Mouse (Mus musculus): ENCODE results near the gene Setd2. TPM values are rescaled to one million over a fixed set of nuclear protein-coding genes. Genes with fewer than 3 reads are reported as not detected.
A peak's percentile ranks its signal among the peaks of the same experiment; 100 is the strongest.

The Setd2 gene
- polyA plus RNA-seq, 1 experiment, result 42.6 TPM

DNA sequence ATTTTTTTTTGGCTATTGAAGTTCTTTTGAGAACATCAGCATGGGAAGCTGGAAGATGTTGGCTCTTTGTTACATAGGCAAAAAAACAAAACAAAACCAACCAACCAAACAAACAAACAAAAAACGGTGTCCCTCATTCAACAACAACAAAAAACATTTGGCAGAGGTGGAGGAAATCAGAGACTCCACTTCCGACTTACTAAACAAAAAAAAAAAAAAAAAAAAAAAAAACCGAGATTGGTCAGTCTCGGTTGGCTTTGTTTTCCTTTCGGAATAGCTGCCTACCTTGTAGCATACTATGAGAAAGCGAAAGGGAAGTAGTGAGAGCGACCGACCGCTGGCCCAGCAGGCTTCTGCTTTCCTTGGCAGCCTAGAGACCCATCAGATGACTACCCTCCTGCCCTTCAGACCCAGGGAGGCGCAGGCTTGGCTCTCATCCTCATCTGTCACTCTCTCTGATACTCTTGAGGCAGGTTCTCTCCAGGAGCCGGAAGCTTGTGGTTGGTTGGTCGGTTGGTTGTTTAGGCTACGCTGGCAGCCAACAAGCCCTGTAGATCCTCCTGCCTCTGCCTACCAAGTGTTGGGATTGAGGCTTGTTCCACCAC is 125.2 kb downstream of the Setd2 start:
- H3K4me1 ChIP-seq (ENCODE audit: control insufficient read depth, insufficient read depth, low read length), result peaks cover 13% of the 10 kb centered on the region

DNA sequence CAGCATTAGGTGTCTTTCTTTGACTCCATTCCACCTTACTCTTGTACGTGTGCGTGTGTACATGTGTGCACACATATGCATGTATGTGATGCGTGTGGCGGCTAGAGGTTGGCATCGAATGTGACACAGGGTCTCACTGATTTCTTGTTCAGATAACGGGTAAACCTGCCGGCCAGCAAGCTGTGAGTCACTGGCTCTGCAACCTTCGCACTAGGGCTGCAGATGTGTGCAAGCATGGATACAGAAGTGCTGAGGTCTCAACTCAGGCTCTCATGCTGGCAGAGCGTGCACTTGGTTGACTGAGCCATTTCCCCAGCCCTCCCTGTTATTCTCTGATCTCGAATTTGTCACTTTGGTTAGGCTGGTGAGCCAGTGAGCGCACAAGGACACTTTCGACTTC is 127.1 kb downstream of the Setd2 start:
- DNase-seq, result no peak
- peaks cover 11% of the 10 kb centered on the region for H3K4me1 ChIP-seq (ENCODE audit: control insufficient read depth, insufficient read depth, low read length)
- 92% methylated on average over 12 of the region's 12 CpGs for WGBS
- TF ChIP-seq CTCF (IDR thresholded peaks at IDR 0.05; ENCODE audit: insufficient read depth, low read length), result no peak
- no peak for TF ChIP-seq POLR2A (IDR thresholded peaks at IDR 0.05; ENCODE audit: borderline replicate concordance, extremely low read depth, low read depth, low read length)
- H3K4me3 ChIP-seq (replicated peaks; ENCODE audit: extremely low read depth, low read depth, low read length), result no peak overlapping the region

More for the DNA sequence above, 125.2 kb downstream of the Setd2 start:
- TF ChIP-seq CTCF (IDR thresholded peaks at IDR 0.05; ENCODE audit: insufficient read depth, low read length) (no peak), POLR2A (IDR thresholded peaks at IDR 0.05; ENCODE audit: borderline replicate concordance, extremely low read depth, low read depth, low read length) (0 out of 2 replicates have a peak, but pooled peaks have one; percentile 16)
- H3K4me3 ChIP-seq (replicated peaks; ENCODE audit: extremely low read depth, low read depth, low read length), result peak overlapping the region; percentile 70
- no peak for DNase-seq
- WGBS, result 28% methylated on average over 13 of the region's 13 CpGs

DNA sequence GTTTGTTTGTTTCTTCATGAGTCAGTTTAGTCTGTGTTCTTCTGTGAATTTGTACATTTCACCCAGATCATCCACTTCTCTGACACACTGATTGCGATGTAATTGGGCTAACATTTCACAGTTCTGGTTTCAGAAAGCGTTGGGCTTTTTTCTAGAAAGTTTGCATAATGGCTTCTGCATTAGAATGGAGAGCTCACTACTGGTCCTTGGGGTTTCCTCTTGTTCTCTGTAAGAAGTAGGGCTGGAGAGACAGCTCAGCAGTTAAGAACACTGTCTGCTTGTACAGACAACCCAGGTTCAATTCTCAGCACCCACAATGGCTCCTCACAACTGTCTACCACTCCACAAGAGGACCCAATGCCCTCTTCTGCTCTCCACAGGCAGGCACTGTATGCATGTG is 127.8 kb downstream of the Setd2 start:
- TF ChIP-seq POLR2A (IDR thresholded peaks at IDR 0.05; ENCODE audit: borderline replicate concordance, extremely low read depth, low read depth, low read length), result no peak
- TF ChIP-seq CTCF (IDR thresholded peaks at IDR 0.05; ENCODE audit: insufficient read depth, low read length), result no peak
- 84% methylated on average over 2 of the region's 2 CpGs for whole genome bisulfite sequencing

DNA sequence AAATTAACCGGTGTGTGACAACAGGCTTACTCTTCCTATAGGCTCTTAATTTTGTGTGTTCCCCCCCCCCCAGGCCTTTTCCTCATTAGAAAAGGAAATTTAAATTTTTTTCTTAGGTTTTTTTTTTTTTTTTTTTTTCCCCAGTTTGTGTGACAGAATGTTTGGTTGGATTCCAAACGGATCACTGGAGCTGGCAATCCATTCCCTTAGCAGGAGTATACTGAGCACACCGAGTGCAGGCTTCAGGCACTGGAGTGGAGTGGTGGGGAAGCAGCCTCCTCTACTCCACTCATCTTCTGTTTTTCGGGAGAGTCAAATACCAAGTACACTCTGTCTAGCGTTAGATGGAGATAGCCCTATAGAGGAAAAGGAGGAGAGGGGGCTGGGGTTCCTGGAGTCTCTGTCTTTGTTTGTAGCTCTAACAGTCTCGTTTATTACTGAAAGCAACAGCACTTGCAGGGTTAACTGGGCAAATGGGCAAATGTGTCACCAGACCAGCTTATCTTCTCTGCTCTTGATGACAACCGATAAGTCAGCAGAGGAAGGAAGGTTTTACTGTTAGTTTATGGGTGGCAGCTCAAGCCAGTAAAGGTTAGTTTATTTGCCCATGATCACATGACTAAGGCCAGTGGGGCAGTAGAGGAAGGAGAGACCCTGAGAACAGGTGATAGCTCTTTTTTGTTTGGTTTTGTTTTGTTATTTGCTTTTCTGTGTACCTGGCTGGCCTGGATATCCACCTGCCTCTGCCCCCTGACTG is 128.6 kb downstream of the Setd2 start:
- Histone ChIP-seq H3K4me3 (replicated peaks; ENCODE audit: extremely low read depth, low read depth, low read length) (no peak overlapping the region), H3K4me1 (ENCODE audit: control insufficient read depth, insufficient read depth, low read length) (peaks cover 7% of the 10 kb centered on the region)
- no peak for DNase-seq
- no peak for TF ChIP-seq CTCF (IDR thresholded peaks at IDR 0.05; ENCODE audit: insufficient read depth, low read length)
- TF ChIP-seq POLR2A (IDR thresholded peaks at IDR 0.05; ENCODE audit: borderline replicate concordance, extremely low read depth, low read depth, low read length), result no peak
- WGBS, result 50% methylated on average over 7 of the region's 7 CpGs

More for the DNA sequence above, 127.8 kb downstream of the Setd2 start:
- Histone ChIP-seq H3K4me1 (ENCODE audit: control insufficient read depth, insufficient read depth, low read length) (peaks cover 11% of the 10 kb centered on the region), H3K4me3 (replicated peaks; ENCODE audit: extremely low read depth, low read depth, low read length) (no peak overlapping the region)
- DNase-seq, result no peak

DNA sequence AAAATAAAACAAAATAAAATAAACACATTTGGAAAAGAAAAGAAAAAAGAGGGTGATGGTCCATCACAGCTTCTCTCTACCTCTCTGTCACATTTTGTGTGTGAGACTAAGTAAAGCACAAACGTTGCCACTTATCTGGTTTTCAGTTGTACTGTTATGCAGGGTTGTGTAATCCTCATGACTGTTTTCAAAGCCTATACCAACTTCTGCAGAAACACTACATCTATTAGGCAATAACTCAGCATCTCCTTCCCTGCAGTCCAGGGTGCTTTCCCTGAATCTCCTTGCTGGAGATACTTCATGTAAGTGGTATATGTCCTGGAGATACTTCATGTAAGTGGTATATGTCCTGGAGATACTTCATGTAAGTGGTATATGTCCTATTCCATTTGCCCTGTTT is 130.4 kb downstream of the Setd2 start:
- TF ChIP-seq POLR2A (IDR thresholded peaks at IDR 0.05; ENCODE audit: borderline replicate concordance, extremely low read depth, low read depth, low read length) (no peak), CTCF (IDR thresholded peaks at IDR 0.05; ENCODE audit: insufficient read depth, low read length) (no peak)
- H3K4me1 ChIP-seq (ENCODE audit: control insufficient read depth, insufficient read depth, low read length), result peaks cover 13% of the 10 kb centered on the region
- WGBS, result 63% methylated on average over 1 of the region's 1 CpGs
- DNase-seq, result no peak
- H3K4me3 ChIP-seq (replicated peaks; ENCODE audit: extremely low read depth, low read depth, low read length), result no peak overlapping the region

DNA sequence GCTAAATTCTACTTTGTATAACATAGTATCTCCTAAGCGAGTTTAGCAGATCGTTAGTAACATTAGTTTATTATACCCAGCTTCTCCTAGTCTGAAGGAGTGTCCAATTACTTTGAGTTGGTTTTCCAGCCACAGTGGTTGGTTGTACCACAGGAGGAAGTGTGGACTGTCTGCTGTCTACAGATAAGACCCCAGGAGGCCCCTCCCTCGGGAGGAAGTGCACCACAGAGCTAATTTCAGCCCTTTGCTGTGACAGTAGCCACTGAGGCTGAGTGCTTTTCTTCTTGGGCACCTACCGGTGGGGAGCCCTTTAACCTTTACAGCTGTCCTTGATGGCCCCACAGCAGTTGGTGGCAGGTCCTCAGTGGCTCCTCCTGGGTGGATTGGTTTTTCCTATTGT is 133.5 kb downstream of the Setd2 start:
- no peak for TF ChIP-seq POLR2A (IDR thresholded peaks at IDR 0.05; ENCODE audit: borderline replicate concordance, extremely low read depth, low read depth, low read length)
- TF ChIP-seq CTCF (IDR thresholded peaks at IDR 0.05; ENCODE audit: insufficient read depth, low read length), result no peak
- 21% methylated on average over 4 of the region's 4 CpGs for WGBS
- Histone ChIP-seq H3K4me3 (replicated peaks; ENCODE audit: extremely low read depth, low read depth, low read length) (no peak overlapping the region), H3K4me1 (ENCODE audit: control insufficient read depth, insufficient read depth, low read length) (peaks cover 13% of the 10 kb centered on the region)
- no peak for DNase-seq

DNA sequence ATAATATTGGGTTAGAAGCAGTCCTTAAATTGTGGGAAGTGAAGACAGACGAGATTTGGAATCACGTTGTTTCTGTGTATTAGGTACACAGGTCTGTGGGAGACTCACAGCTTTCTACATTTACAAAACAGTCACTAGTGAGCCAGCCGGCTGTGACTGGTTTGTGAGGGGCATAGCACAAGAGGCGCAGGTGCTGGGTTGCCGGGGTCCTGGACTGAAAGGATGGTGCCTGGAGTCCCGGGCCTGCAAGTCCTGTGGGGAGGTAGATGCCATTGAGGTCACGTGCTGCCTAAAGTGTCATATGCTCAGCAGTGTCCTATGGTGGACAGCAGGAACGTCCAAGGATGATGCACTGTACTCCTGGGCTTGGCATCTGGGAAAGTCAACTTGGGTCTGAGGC is 134.0 kb downstream of the Setd2 start:
- Histone ChIP-seq H3K4me3 (replicated peaks; ENCODE audit: extremely low read depth, low read depth, low read length) (no peak overlapping the region), H3K4me1 (ENCODE audit: control insufficient read depth, insufficient read depth, low read length) (peaks cover 11% of the 10 kb centered on the region)
- WGBS, result 39% methylated on average over 8 of the region's 8 CpGs
- DNase-seq, result no peak
- TF ChIP-seq POLR2A (IDR thresholded peaks at IDR 0.05; ENCODE audit: borderline replicate concordance, extremely low read depth, low read depth, low read length) (no peak), CTCF (IDR thresholded peaks at IDR 0.05; ENCODE audit: insufficient read depth, low read length) (no peak)

DNA sequence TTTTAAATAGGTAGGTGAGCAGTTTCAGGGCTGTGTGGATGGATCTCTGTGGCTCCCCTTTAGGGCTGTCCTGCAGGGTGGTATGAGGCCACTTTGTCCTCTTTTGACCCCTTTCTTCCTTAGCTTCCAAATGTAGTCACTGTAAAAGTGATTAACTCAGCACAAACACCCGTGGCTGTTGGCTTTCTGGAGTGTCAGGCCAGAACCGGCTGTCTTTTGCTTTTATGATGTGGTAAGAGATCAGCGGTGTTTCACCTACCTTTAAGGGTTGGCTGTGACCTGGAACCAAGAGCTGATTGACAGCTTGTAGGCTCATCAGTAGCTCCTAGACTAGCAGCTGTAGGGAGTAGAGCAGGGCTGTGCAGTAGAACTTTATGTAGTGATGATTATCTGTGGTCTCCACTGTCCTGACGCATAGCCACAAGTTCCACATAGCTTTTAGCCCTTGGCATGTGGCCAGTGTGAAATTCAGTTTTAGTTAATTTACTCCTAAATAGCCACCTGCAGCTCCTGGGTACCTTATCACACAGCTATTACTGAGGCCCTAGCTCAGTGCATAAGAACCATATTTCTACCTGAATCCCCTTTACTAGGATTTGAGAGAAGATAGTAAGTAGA is 134.9 kb downstream of the Setd2 start:
- no peak for TF ChIP-seq CTCF (IDR thresholded peaks at IDR 0.05; ENCODE audit: insufficient read depth, low read length)
- TF ChIP-seq POLR2A (IDR thresholded peaks at IDR 0.05; ENCODE audit: borderline replicate concordance, extremely low read depth, low read depth, low read length), result no peak
- Histone ChIP-seq H3K4me1 (ENCODE audit: control insufficient read depth, insufficient read depth, low read length) (peaks cover 11% of the 10 kb centered on the region), H3K4me3 (replicated peaks; ENCODE audit: extremely low read depth, low read depth, low read length) (no peak overlapping the region)
- no peak for DNase-seq
- WGBS, result 45% methylated on average over 4 of the region's 4 CpGs

Other genes with a start within 250 kb of the Setd2 start
- 6.2 and 8.2 TPM in 2 replicates for gene Elp6, start 227.4 kb upstream of the Setd2 start, polyA plus RNA-seq (2012; rRNA removed)
- 36.7 and 42.1 TPM in 2 replicates for gene Scap, start 199.3 kb upstream of the Setd2 start, polyA plus RNA-seq (2012; rRNA removed)
- 24.9 and 34.0 TPM in 2 replicates for gene Ptpn23, start 124.4 kb upstream of the Setd2 start, polyA plus RNA-seq (2012; rRNA removed)
- gene Ngp, start 112.8 kb upstream of the Setd2 start, polyA plus RNA-seq (2012; rRNA removed), result 0.36 and 3.4 TPM in 2 replicates
- 19.2 and 21.1 TPM in 2 replicates for gene Klhl18, start 55.9 kb upstream of the Setd2 start, polyA plus RNA-seq (2012; rRNA removed)
- gene Kif9, start 55.6 kb upstream of the Setd2 start, polyA plus RNA-seq (2012; rRNA removed), result 2.9 and 5.8 TPM in 2 replicates
- gene Nradd, start 91.9 kb downstream of the Setd2 start, polyA plus RNA-seq (2012; rRNA removed), result 20.0 and 22.9 TPM in 2 replicates
- 58.4 and 66.4 TPM in 2 replicates for gene Nbeal2, start 121.6 kb downstream of the Setd2 start, polyA plus RNA-seq (2012; rRNA removed)
- 101 and 124 TPM in 2 replicates for gene Ccdc12, start 123.9 kb downstream of the Setd2 start, polyA plus RNA-seq (2012; rRNA removed)
- gene Myl3, start 209.3 kb downstream of the Setd2 start, polyA plus RNA-seq (2012; rRNA removed), result 10.8 and 214 TPM in 2 replicates
- gene Pth1r, start 214.5 kb downstream of the Setd2 start, polyA plus RNA-seq (2012; rRNA removed), result 13.8 and 14.0 TPM in 2 replicates